Mouse (Mus musculus): ENCODE results near the gene Cenps. TPM values are rescaled to one million over a fixed set of nuclear protein-coding genes. Genes with fewer than 3 reads are reported as not detected.
"Not testable (repeated sequence)": the region's sequence is repeated elsewhere in the genome, so short reads cannot be mapped to it uniquely, and the experiment has no call there.

The Cenps gene
- polyA plus RNA-seq, 1 experiment from 2014 or later, result 38.6 TPM

DNA sequence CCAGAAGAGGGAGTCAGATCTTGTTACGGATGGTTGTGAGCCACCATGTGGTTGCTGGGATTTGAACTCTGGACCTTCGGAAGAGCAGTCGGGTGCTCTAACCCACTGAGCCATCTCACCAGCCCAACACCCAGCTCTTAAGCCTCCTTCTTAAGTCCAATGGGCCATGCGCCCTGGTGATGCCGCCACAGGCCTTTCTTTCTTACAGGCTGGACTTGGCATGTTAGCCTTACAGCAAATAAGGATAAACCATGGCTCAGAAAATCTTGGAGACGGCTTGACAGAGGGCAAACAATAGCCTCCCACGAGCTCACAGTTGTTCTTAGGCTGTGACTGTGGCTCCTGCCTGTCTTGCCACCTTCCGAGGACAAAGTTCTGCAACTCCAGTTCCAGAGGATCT, 32.5 kb upstream of the Cenps start:
- not testable (repeated sequence) for H3K4me3 ChIP-seq; H3K27me3 ChIP-seq (ENCODE audit: insufficient read depth, poor library complexity, severe bottlenecking); H3K9me3 ChIP-seq; H3K36me3 ChIP-seq; DNase-seq (ENCODE audit: low spot score)
- peaks cover 23% of the 10 kb centered on the region for H3K4me1 ChIP-seq
- H3K27ac ChIP-seq, result peak overlapping the region; percentile 42; the same call in 1 of the 2 replicates
- WGBS, result 86% methylated on average over 7 of the region's 8 CpGs

DNA sequence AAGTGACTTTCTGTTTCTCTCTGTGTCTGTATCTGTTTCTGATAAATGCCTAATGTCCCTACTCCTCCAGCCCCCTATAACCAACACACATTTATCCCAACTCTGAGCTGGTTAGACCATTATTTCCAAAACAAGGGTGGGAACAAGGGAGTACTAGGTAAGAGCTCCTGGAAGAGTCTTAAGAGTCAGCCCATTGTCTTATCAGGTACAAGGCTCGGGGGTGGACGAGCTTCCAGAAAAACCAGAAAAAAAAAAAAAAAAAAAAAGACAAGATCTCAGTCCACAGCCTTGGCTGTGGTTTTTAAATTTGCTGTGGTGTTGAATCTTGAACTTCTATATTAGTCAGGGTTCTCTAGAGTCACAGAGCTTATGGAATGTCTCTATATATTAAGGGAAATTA, 30.6 kb upstream of the Cenps start:
- no peak overlapping the region for H3K4me3 ChIP-seq
- DNase-seq (ENCODE audit: low spot score), result no peak
- H3K9me3 ChIP-seq, result no peaks in the 10 kb centered on the region
- H3K36me3 ChIP-seq, result peaks cover 23% of the 10 kb centered on the region
- no peak overlapping the region for H3K27ac ChIP-seq
- WGBS, result 48% methylated on average over 2 of the region's 2 CpGs
- H3K4me1 ChIP-seq, result peaks cover 27% of the 10 kb centered on the region
- no peaks in the 10 kb centered on the region for H3K27me3 ChIP-seq (ENCODE audit: insufficient read depth, poor library complexity, severe bottlenecking)

DNA sequence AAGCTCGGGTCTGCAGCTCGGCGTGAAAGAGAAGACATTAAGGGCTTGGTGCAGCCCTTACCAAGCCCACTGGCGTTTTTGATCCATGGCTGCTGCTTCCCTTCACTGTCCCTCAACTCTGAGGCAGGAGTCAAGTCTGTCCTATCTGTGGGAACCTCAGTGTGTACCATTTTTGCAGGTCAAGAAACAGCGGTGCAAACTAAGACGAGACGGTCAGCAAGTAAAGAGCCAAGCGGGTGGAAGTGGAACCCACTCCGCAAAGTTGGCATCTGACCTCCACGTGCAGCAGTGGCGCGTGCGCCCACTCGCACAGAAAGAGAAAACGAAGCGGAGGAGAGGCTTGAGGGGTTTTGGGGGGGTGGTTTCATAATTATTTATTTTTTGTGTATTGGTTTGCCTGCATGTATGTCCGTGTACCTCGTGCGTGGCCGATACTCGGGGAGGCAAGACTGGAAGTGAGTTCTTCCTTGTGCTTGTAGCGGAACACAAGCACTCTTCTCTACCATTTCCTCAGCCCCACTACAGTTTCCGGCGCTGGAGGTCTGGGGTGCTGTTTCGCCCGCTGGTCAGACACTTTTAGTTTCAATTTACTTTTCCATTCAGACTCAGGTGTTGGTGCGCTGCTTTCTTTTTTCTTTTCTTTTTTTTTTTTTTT, 29.7 kb upstream of the Cenps start:
- DNase-seq (ENCODE audit: low spot score), result peak; percentile 77
- whole genome bisulfite sequencing, result under 1% methylated on average over 27 of the region's 27 CpGs
- no peaks in the 10 kb centered on the region for H3K27me3 ChIP-seq (ENCODE audit: insufficient read depth, poor library complexity, severe bottlenecking)

DNA sequence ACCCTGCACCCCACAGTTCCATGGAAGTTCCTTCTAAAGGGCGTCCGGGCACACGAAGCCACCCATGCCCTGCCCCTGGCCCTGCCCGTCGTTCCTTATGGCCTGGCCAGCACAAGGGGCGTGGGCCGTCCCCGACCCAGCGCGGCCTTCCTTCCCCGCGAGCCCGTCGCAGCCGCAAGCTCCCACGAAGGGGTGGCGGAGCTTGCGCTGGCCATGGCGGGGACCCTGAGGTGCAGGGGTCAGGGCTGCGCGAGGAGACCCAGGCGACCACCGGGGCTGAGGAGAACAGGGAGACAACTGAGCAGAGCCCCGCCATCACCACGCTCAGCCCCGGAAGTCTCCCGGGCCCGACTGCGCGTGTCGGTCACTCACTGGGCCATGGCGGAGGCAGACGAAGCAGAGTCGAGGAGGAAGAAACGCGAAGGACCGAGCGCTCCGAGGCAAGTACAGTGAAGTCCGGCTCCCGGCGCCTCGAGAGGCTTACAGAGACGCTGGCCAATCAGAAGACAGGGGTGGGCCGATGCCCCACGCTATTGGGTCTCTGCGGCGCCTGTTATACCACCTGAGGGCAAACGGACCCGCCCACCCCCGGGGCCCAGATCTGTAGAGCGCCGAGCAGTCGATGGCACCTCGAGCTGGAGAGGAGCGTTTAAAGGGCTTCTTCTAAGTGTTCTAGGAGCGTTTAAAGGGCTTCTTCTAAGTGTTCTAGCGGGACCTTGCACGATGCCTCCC, 29.0 kb upstream of the Cenps start, which contains the start of gene Pgd:
Gene Pgd (minus strand): TSS at position 557 of the 732 bp plus-strand sequence.
- DNase-seq (ENCODE audit: low spot score), result peak; percentile 99
- 0% methylated on average over 59 of the region's 59 CpGs for WGBS
- no peaks in the 10 kb centered on the region for H3K27me3 ChIP-seq (ENCODE audit: insufficient read depth, poor library complexity, severe bottlenecking)
- H3K4me1 ChIP-seq, result peaks cover 21% of the 10 kb centered on the region
- peak within 1 kb of the TSS; percentile 98 for H3K4me3 ChIP-seq
- H3K27ac ChIP-seq, result peak within 1 kb of the TSS; percentile 95
- peaks cover 38% of the 10 kb centered on the region for H3K36me3 ChIP-seq
- no peaks in the 10 kb centered on the region for H3K9me3 ChIP-seq

More for the DNA sequence above, 29.7 kb upstream of the Cenps start:
- Histone ChIP-seq H3K4me3 (peak overlapping the region; percentile 98), H3K4me1 (peaks cover 21% of the 10 kb centered on the region), H3K27ac (peak overlapping the region; percentile 95), H3K36me3 (peaks cover 31% of the 10 kb centered on the region), H3K9me3 (no peaks in the 10 kb centered on the region)

DNA sequence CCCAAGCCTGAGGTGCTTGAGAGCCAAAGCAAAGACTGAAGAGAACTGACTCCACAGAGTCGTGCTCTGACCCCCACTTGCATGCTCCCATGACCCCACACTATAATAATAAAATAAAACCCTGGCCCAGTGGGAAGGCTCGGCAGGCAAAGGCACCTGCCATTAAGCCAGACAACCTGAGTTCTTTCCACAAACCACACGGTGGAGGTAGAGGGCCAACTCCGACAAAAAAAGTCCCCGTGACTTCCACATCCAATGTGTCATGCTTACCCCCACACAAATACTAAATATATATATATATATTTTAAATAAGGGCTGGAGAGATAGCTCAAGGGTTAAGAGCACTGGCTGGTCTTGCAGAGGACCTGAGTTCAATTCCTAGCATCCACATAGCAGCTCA, 26.7 kb upstream of the Cenps start:
- H3K27me3 ChIP-seq (ENCODE audit: insufficient read depth, poor library complexity, severe bottlenecking), result no peaks in the 10 kb centered on the region
- no peak overlapping the region for H3K27ac ChIP-seq
- H3K4me3 ChIP-seq, result no peak overlapping the region
- H3K36me3 ChIP-seq, result peaks cover 61% of the 10 kb centered on the region
- no peaks in the 10 kb centered on the region for H3K9me3 ChIP-seq
- no peak for DNase-seq (ENCODE audit: low spot score)
- WGBS, result 66% methylated on average over 5 of the region's 5 CpGs
- H3K4me1 ChIP-seq, result peaks cover 18% of the 10 kb centered on the region

DNA sequence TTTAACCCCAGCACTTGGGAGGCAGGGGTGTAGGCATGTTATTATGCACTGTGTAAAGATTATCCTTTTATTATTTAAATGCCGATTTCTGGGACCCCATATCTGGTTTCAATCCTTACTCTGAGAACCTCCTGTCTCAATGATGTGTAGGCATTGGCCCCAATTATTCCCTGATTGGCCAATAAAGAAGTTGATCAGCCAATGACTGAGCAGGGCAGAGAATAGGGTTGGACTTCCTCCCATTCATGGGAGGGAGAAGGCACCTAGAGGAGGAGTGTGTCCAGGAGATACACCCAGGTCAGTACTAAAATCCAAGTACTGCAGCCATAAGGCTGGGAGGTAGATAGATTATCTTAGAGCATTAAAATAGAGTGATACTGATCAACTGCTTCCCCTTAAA, 25.8 kb upstream of the Cenps start:
- no peak for DNase-seq (ENCODE audit: low spot score)
- Histone ChIP-seq H3K27me3 (ENCODE audit: insufficient read depth, poor library complexity, severe bottlenecking) (no peaks in the 10 kb centered on the region), H3K4me3 (no peak overlapping the region), H3K36me3 (peaks cover 70% of the 10 kb centered on the region), H3K4me1 (peaks cover 21% of the 10 kb centered on the region), H3K9me3 (no peaks in the 10 kb centered on the region), H3K27ac (no peak overlapping the region)
- WGBS, result 77% methylated on average over 1 of the region's 1 CpGs

DNA sequence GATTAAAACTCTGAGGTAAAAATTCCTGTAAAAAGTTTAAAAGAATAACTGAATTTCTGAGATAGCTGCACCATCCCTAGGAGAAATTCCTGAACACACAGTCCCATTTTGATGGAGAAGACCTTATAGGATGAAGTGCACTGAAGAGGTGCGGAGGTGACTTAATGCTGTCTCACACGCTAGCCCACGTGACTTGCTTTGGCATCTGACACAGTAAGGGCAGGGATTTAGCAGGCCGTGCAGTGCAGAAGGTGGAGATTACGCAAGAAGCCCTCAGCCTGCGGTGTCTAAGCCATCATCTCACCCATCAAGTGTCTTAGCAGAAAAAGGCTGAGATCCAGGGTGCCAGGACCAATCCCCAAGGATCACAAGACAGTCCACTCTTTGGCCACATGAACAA, 23.7 kb upstream of the Cenps start:
- WGBS, result 95% methylated on average over 6 of the region's 6 CpGs
- Histone ChIP-seq H3K27ac (no peak overlapping the region), H3K36me3 (peaks cover 91% of the 10 kb centered on the region)

DNA sequence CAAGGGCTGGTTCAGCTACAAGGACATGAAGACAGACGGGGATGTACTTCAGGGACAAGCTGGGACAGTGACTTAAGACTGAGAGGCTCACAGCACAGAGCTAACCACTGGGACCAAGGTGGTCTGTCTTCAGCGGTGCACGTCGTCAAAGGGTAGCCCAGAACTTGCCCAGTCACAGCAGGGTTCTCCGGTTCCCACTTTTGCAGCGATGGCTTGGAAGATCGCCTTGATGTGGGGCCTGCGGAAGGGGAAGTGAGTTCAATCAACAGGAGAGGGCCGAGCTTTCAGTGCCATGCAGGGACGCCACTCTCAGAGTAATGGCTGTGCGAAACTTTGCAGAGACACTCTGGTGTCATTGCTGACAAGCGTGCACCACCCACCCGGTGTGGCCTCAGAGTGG, 22.5 kb upstream of the Cenps start:
- H3K9me3 ChIP-seq, result no peaks in the 10 kb centered on the region
- 85% methylated on average over 13 of the region's 13 CpGs for WGBS
- peaks cover 98% of the 10 kb centered on the region for H3K36me3 ChIP-seq
- DNase-seq (ENCODE audit: low spot score), result no peak
- no peaks in the 10 kb centered on the region for H3K27me3 ChIP-seq (ENCODE audit: insufficient read depth, poor library complexity, severe bottlenecking)
- no peak overlapping the region for H3K27ac ChIP-seq
- peaks cover 8% of the 10 kb centered on the region for H3K4me1 ChIP-seq
- no peak overlapping the region for H3K4me3 ChIP-seq

More for the DNA sequence above, 23.7 kb upstream of the Cenps start:
- no peaks in the 10 kb centered on the region for H3K27me3 ChIP-seq (ENCODE audit: insufficient read depth, poor library complexity, severe bottlenecking)
- H3K4me3 ChIP-seq, result no peak overlapping the region
- H3K4me1 ChIP-seq, result peaks cover 19% of the 10 kb centered on the region
- DNase-seq (ENCODE audit: low spot score), result no peak
- H3K9me3 ChIP-seq, result no peaks in the 10 kb centered on the region

DNA sequence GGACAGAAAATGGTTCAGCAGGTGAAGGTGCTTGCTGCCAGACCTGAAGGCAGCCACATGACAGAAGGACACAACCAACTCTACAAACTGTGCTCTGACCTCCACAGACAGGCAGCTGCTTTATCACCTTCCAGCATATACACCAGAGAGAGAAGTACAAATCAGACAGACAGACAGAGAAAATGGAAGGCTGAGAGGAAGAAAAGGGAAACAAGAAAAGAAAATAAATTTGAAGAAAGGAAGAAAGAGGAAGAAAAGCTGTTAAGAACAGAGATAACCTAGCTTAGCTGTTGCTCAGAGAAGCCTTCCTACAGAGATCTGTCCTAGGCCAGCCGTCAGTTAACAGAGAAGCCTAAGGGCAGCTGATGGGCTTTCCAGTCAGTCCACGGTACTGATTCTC, 21.8 kb upstream of the Cenps start:
- Histone ChIP-seq H3K4me1 (peaks cover 3% of the 10 kb centered on the region; the same call in 1 of the 2 replicates), H3K27ac (no peak overlapping the region), H3K27me3 (ENCODE audit: insufficient read depth, poor library complexity, severe bottlenecking) (no peaks in the 10 kb centered on the region), H3K9me3 (no peaks in the 10 kb centered on the region), H3K36me3 (peaks cover 99% of the 10 kb centered on the region), H3K4me3 (no peak overlapping the region)
- WGBS, result 79% methylated on average over 2 of the region's 2 CpGs
- DNase-seq (ENCODE audit: low spot score), result no peak

DNA sequence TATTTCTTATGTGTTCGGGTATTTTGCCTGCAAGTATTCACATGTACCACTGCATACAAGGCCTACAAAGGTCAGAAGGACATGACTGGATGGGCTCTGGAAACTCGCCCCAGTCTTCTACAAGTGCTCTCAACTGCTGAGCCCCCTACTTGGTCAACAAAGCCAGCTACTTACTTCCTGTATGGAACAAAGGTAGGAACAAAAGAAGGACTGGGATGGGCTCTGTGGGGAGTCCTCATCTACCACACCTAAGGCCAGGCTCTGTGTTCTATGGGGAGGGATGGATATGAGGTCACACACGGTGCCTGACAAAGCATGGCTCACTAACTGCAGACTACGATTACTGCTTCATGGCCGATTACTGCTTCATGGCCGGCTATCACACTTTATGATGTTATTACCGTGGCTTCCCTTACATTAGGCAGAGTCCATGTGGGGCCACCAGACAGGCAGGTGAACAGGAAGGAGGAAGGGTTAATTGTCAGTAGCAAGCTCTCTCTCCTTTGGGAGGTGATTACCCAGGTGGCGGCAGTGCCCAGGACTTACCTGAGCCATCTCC, 20.1 kb upstream of the Cenps start:
- Histone ChIP-seq H3K27me3 (ENCODE audit: insufficient read depth, poor library complexity, severe bottlenecking) (no peaks in the 10 kb centered on the region), H3K9me3 (no peaks in the 10 kb centered on the region), H3K36me3 (peaks cover 99% of the 10 kb centered on the region), H3K4me3 (no peak overlapping the region), H3K27ac (no peak overlapping the region), H3K4me1 (peaks cover 3% of the 10 kb centered on the region; the same call in 1 of the 2 replicates)
- DNase-seq (ENCODE audit: low spot score), result no peak
- WGBS, result 87% methylated on average over 8 of the region's 8 CpGs

DNA sequence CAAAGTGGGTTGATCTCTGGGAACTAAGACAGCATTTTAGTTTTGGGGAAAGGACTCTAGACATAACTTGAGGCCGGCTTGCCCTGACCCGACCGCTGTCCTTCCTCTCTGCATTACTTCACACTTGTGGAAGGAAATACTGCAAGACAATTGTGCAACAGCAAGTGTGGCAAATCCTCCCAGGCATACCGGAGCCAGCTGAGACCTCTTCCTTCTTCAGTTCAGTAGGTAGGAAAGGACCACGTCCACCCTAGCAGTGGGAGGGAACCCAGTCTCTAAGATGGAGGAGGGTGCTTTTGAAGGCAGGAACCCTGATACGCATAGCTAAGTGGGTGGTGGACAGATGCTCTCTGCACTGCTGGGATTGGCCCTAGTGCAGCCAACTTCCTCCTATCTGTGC, 18.3 kb upstream of the Cenps start:
- DNase-seq (ENCODE audit: low spot score), result no peak
- no peak overlapping the region for H3K4me3 ChIP-seq
- WGBS, result 94% methylated on average over 6 of the region's 6 CpGs
- peaks cover 3% of the 10 kb centered on the region; the same call in 1 of the 2 replicates for H3K4me1 ChIP-seq
- H3K36me3 ChIP-seq, result peaks cover 100% of the 10 kb centered on the region
- H3K27me3 ChIP-seq (ENCODE audit: insufficient read depth, poor library complexity, severe bottlenecking), result no peaks in the 10 kb centered on the region
- H3K27ac ChIP-seq, result no peak overlapping the region
- no peaks in the 10 kb centered on the region for H3K9me3 ChIP-seq

DNA sequence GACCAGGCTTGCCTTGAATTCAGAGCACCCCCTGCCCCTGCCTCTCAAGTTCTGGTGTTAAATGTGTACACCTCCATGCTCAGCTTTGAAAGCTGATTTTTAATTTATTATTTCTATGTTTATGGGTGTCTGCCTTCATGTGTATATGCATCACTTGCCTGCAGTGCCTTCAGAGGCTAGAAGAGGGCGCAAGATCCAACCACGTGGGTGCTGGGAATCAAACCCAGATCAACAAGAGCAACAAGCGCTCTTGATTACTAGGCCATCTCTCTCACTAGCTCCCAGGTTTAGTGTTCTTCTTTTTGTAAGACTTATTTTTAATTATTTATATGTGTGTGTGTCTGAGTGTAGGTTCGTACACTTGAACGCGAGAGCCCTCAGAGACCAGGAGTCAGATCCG, 17.4 kb upstream of the Cenps start:
- no peak overlapping the region for H3K4me3 ChIP-seq
- no peak for DNase-seq (ENCODE audit: low spot score)
- no peaks in the 10 kb centered on the region for H3K27me3 ChIP-seq (ENCODE audit: insufficient read depth, poor library complexity, severe bottlenecking)
- peaks cover 100% of the 10 kb centered on the region for H3K36me3 ChIP-seq
- H3K9me3 ChIP-seq, result no peaks in the 10 kb centered on the region
- no peak overlapping the region for H3K27ac ChIP-seq
- H3K4me1 ChIP-seq, result peaks cover 3% of the 10 kb centered on the region; the same call in 1 of the 2 replicates
- 96% methylated on average over 7 of the region's 7 CpGs for WGBS

DNA sequence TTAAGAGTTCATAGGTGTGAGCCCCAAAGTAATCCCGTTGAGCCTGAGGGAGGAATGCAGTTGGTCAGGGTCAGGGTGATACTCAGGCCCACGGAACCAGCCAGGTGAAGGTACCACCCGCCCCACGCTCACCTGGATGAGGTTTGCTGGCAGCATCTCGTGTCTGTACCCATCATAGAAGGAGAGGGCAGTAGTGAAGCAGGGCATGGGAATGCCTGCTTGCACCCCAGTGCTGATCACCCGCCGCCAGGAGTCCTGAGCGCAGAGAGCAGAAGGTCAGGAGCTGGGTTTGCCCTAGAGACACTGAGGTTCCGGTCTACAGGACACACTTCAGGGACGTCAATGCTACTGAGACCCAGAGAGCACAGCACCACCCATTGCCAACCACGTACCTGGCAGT, 13.3 kb upstream of the Cenps start:
- H3K27me3 ChIP-seq (ENCODE audit: insufficient read depth, poor library complexity, severe bottlenecking), result no peaks in the 10 kb centered on the region
- H3K27ac ChIP-seq, result no peak overlapping the region
- peaks cover 66% of the 10 kb centered on the region for H3K36me3 ChIP-seq
- 91% methylated on average over 11 of the region's 11 CpGs for WGBS
- H3K4me3 ChIP-seq, result no peak overlapping the region
- H3K9me3 ChIP-seq, result no peaks in the 10 kb centered on the region
- no peak for DNase-seq (ENCODE audit: low spot score)
- H3K4me1 ChIP-seq, result peaks cover 10% of the 10 kb centered on the region
